Mouse (Mus musculus) left cerebral cortex, postnatal 10 days (tissue): ENCODE data around the gene 2300002M23Rik. TPM values are rescaled to one million over a fixed set of nuclear protein-coding genes. Genes with fewer than 3 reads are reported as not detected.

Experiments used
- DNase-seq, 2 experiments: peaks; one replicate each; pipeline ENCODE4 v3.0.0; 2021 to 2022; ENCODE audit warnings: low spot score in 2 of 2, mixed read lengths in 1 of 2; ENCODE audit errors: extremely low spot score in 1 of 2
- intact Hi-C: fragments of 180-260 bp; cut with DNase I; formaldehyde crosslinking; loops from one replicate; pipeline ENCODE4 v1.15.1; 2025
- total RNA-seq, 2 experiments: library from RNA; stranded (reverse); gene quantifications; 2 replicates each; pipeline ENCODE4 v1.2.3; 2021

Gene 2300002M23Rik
- total RNA-seq, 2 experiments from 2014 or later = not detected

- intact Hi-C loops = no loop called here
- no peak for DNase-seq
Measured at GRCm38 (mm10) chr17:35554321-35554720, 12.9 kb upstream of the 2300002M23Rik start.

- intact Hi-C loops = no loop called here
- DNase-seq = no peak
Measured at GRCm38 (mm10) chr17:35554761-35555397, 12.4 kb upstream of the 2300002M23Rik start.

GRCm38 (mm10) chr17:35556186-35556765 lies 11.0 kb upstream of the 2300002M23Rik start:
- no peak for DNase-seq
- intact Hi-C loops = no loop called here

GRCm38 (mm10) chr17:35556812-35557211 lies 10.4 kb upstream of the 2300002M23Rik start:
- peak in 1 of 2 experiments; percentile 68 for DNase-seq
- intact Hi-C loops = no loop called here

GRCm38 (mm10) chr17:35557351-35557750 lies 9.9 kb upstream of the 2300002M23Rik start:
- intact Hi-C loops = no loop called here
- DNase-seq = no peak

GRCm38 (mm10) chr17:35558216-35558615 lies 9.0 kb upstream of the 2300002M23Rik start:
- DNase-seq = no peak
- intact Hi-C loops = no loop called here

- intact Hi-C loops = no loop called here
- DNase-seq = no peak
Measured at GRCm38 (mm10) chr17:35567767-35568166, 517 bp downstream of the 2300002M23Rik start.

GRCm38 (mm10) chr17:35569091-35569944 lies 2.1 kb downstream of the 2300002M23Rik start:
- no peak for DNase-seq
- intact Hi-C loops = no loop called here

GRCm38 (mm10) chr17:35570836-35571235 lies 3.6 kb downstream of the 2300002M23Rik start:
- intact Hi-C loops = no loop called here
- no peak for DNase-seq

GRCm38 (mm10) chr17:35571477-35571876 lies 4.2 kb downstream of the 2300002M23Rik start:
- no peak for DNase-seq
- intact Hi-C loops = no loop called here

GRCm38 (mm10) chr17:35578211-35578610 lies 11.0 kb downstream of the 2300002M23Rik start:
- intact Hi-C loops = no loop called here
- peak; percentile 49 to 82 for DNase-seq

- no peak for DNase-seq
- intact Hi-C loops = loop anchor here (5.0 kb wide), 1 partner anchor 154 kb away; no protein-coding TSS in a partner anchor
Measured at GRCm38 (mm10) chr17:35582900-35583299, 15.7 kb downstream of the 2300002M23Rik start.

GRCm38 (mm10) chr17:35584330-35584937 lies 17.2 kb downstream of the 2300002M23Rik start:
- intact Hi-C loops = loop anchor here (5.0 kb wide), 1 partner anchor 153 kb away; no protein-coding TSS in a partner anchor
- peak; percentile 82 to 87 for DNase-seq

- DNase-seq = no peak
- intact Hi-C loops = no loop called here
Measured at GRCm38 (mm10) chr17:35587291-35587690, 20.0 kb downstream of the 2300002M23Rik start.

- intact Hi-C loops = no loop called here
- no peak for DNase-seq
Measured at GRCm38 (mm10) chr17:35588387-35588786, 21.1 kb downstream of the 2300002M23Rik start.

GRCm38 (mm10) chr17:35590410-35591218 lies 23.4 kb downstream of the 2300002M23Rik start:
- intact Hi-C loops = loop anchor here (2.0 kb wide), 1 partner anchor 44 kb away; no protein-coding TSS in a partner anchor
- DNase-seq = peak; percentile 82 to 83

GRCm38 (mm10) chr17:35591219-35591578 lies 23.9 kb downstream of the 2300002M23Rik start:
- DNase-seq = no peak
- intact Hi-C loops = loop anchor here (2.0 kb wide), 1 partner anchor 44 kb away; no protein-coding TSS in a partner anchor

GRCm38 (mm10) chr17:35591731-35592130 lies 24.5 kb downstream of the 2300002M23Rik start:
- intact Hi-C loops = loop anchor here (2.0 kb wide), 1 partner anchor 43 kb away; no protein-coding TSS in a partner anchor
- no peak for DNase-seq
